Mouse (Mus musculus) activated CD4-positive, CD25-positive, alpha-beta regulatory T cell, adult 9 weeks (primary cell): ENCODE results near the gene Nt5c1b. TPM values are rescaled to one million over a fixed set of nuclear protein-coding genes. Genes with fewer than 3 reads are reported as not detected.

Experiments used
- polyA plus RNA-seq: library from polyadenylated mRNA; unstranded; fragments of 100-300 nt; shearing (Covaris generic); gene quantifications from one replicate; pipeline ENCODE4 v1.2.1, GENCODE M21; 2017

The Nt5c1b gene
- not detected for polyA plus RNA-seq

DNA sequence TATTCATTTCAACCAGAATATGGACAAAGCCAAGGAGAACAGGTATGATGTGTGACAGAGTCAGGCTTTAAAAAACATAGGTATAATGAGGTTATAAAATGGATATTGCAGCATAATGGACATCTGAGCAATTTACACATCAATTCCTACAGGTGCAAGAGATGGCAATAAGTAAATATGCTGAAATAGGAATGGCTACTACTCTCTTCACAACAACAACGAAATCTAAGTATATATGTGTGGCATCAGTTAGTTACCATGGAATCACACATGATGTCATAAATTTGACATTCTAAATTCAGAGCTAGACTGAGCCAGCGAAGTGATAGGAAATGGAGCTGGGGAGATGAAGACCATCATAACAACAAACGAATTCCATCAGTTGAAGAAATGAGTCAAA lies at the start of gene Nt5c1b:
Nt5c1b (plus strand) TSS at position 301 of the 400 bp plus-strand sequence.

DNA sequence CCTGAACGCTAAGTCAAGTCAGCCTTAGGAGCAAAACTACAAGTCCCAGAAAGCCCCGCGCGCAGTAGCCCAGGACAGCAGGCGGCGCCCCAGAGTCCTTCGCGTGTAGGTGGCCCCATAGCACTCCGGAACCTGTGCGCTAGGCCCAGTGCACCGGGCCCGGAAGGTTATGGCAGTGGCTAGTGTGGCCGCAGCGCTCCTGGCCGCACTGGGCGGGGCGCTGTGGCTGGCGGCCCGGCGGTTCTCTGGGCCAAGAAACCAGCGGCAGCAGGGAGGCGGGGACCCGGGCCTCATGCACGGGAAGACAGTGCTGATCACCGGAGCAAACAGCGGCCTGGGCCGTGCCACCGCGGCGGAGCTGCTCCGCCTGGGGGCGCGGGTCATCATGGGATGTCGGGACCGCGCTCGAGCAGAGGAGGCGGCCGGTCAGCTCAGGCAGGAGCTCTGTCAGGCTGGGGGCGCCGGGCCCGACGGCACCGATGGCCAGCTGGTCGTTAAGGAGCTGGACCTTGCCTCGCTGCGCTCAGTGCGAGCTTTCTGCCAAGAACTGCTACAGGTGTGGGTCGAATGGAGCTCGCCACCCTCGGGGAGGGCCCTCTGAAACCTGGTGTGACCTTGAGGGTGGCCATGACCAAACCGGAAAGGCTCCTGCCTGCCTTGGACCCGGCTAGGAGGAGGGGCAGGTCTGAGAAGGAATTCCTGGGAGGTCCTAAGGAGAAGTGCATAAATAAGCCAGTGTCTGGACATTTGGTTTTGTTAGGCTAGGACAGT lies 21.1 kb downstream of the Nt5c1b start, which contains the start of gene Rdh14:
Rdh14 (plus strand) TSS at position 102 of the 771 bp plus-strand sequence.

Other genes starting within 250 kb of the Nt5c1b start
- 17.5 TPM for gene Rdh14, start 20.8 kb downstream of the Nt5c1b start, polyA plus RNA-seq